Mouse (Mus musculus): ENCODE data around the gene Gstm6.
"Not testable (repeated sequence)": the region's sequence is repeated elsewhere in the genome, so short reads cannot be mapped to it uniquely, and the experiment has no call there.

Gstm6 gene

GRCm38 (mm10) chr3:107943239-107943990, at the start of gene Gstm6:
TSS of gene Gstm6 (minus strand) at chr3:107943749.
- no peak for DNase-seq (ENCODE audit: low read depth)

GRCm38 (mm10) chr3:107986041-107986562, 42.6 kb upstream of the Gstm6 start, which contains the start of gene Gstm2:
TSS of gene Gstm2 (minus strand) at chr3:107986453.
- no peak for DNase-seq (ENCODE audit: low read depth)

GRCm38 (mm10) chr3:107985141-107985540, 41.6 kb upstream of the Gstm6 start:
- not testable (repeated sequence) for DNase-seq (ENCODE audit: low read depth)

- no peak for DNase-seq (ENCODE audit: low read depth)
Measured at GRCm38 (mm10) chr3:107984471-107984870, 40.9 kb upstream of the Gstm6 start.

- DNase-seq (ENCODE audit: low read depth), result no peak
Measured at GRCm38 (mm10) chr3:107983771-107984170, 40.2 kb upstream of the Gstm6 start.

GRCm38 (mm10) chr3:107982726-107983125, 39.2 kb upstream of the Gstm6 start:
- no peak for DNase-seq (ENCODE audit: low read depth)

GRCm38 (mm10) chr3:107981261-107981660, 37.7 kb upstream of the Gstm6 start:
- DNase-seq (ENCODE audit: low read depth), result no peak

GRCm38 (mm10) chr3:107977691-107978090, 34.1 kb upstream of the Gstm6 start:
- DNase-seq (ENCODE audit: low read depth), result no peak

- DNase-seq (ENCODE audit: low read depth), result no peak
Measured at GRCm38 (mm10) chr3:107974237-107974636, 30.7 kb upstream of the Gstm6 start.

- DNase-seq (ENCODE audit: low read depth), result no peak
Measured at GRCm38 (mm10) chr3:107972070-107972469, 28.5 kb upstream of the Gstm6 start.

- DNase-seq (ENCODE audit: low read depth), result not testable (repeated sequence)
Measured at GRCm38 (mm10) chr3:107971101-107971500, 27.6 kb upstream of the Gstm6 start.

- no peak for DNase-seq (ENCODE audit: low read depth)
Measured at GRCm38 (mm10) chr3:107968724-107969395, 25.3 kb upstream of the Gstm6 start, which contains the start of gene Gstm3. TSS of gene Gstm3 (minus strand) at chr3:107969283.

- DNase-seq (ENCODE audit: low read depth), result no peak
Measured at GRCm38 (mm10) chr3:107966631-107967030, 23.1 kb upstream of the Gstm6 start.

- no peak for DNase-seq (ENCODE audit: low read depth)
Measured at GRCm38 (mm10) chr3:107965592-107965991, 22.0 kb upstream of the Gstm6 start.

GRCm38 (mm10) chr3:107964656-107965308, 21.2 kb upstream of the Gstm6 start:
- no peak for DNase-seq (ENCODE audit: low read depth)

GRCm38 (mm10) chr3:107964026-107964425, 20.5 kb upstream of the Gstm6 start:
- DNase-seq (ENCODE audit: low read depth), result no peak

GRCm38 (mm10) chr3:107955260-107955659, 11.7 kb upstream of the Gstm6 start:
- not testable (repeated sequence) for DNase-seq (ENCODE audit: low read depth)

GRCm38 (mm10) chr3:107953906-107954305, 10.4 kb upstream of the Gstm6 start:
- no peak for DNase-seq (ENCODE audit: low read depth)

- peak; percentile 29 for DNase-seq (ENCODE audit: low read depth)
Measured at GRCm38 (mm10) chr3:107953328-107953755, 9.8 kb upstream of the Gstm6 start.

- no peak for DNase-seq (ENCODE audit: low read depth)
Measured at GRCm38 (mm10) chr3:107950531-107950930, 7.0 kb upstream of the Gstm6 start.

GRCm38 (mm10) chr3:107949461-107949860, 5.9 kb upstream of the Gstm6 start:
- DNase-seq (ENCODE audit: low read depth), result not testable (repeated sequence)

- no peak for DNase-seq (ENCODE audit: low read depth)
Measured at GRCm38 (mm10) chr3:107945729-107946128, 2.2 kb upstream of the Gstm6 start.

Data from induced T-regulatory cell, adult 2 months (primary cell).